Mouse (Mus musculus) kidney, postnatal 36 days (tissue): Measurements from ENCODE around the gene Shisa2.
"Not testable (repeated sequence)": the region's sequence is repeated elsewhere in the genome, so short reads cannot be mapped to it uniquely, and the experiment has no call there.

Source experiments
- DNase-seq, 2 experiments: peaks; one replicate each; pipeline ENCODE4 v3.0.0; 2021 to 2022; ENCODE audit warnings: mixed read lengths in 2 of 2

Shisa2 gene

GRCm38 (mm10) chr14:59625158-59625805, at the start of gene Shisa2:
TSS of gene Shisa2 (plus strand) at chr14:59625308.
- DNase-seq: peak; percentile 60 to 80

DNA sequence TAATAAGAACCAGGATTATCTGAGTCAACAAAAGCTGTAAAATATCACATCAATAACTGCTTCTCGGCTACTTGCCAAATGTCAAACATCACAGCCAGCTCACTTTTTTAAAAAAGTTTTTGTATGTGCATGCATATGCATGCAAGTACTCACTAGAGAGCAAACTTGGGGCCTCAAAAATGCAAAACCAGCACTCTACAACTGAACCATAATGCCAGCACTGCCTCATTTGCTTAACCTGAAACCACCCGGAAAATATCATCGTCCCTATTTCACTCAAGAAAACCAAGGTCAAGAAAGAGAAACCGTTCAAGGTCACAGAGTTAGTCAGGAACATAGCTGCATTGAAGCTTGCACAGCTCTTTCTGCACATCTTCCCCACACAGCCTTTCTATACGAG, 48.7 kb upstream of the Shisa2 start:
- DNase-seq: no peak

GRCm38 (mm10) chr14:59590614-59591013, 34.5 kb upstream of the Shisa2 start:
- DNase-seq: peak; percentile 18 to 63

- no peak for DNase-seq
These were observed 33.2 kb upstream of the Shisa2 start for GRCm38 (mm10) chr14:59591901-59592300.

DNA sequence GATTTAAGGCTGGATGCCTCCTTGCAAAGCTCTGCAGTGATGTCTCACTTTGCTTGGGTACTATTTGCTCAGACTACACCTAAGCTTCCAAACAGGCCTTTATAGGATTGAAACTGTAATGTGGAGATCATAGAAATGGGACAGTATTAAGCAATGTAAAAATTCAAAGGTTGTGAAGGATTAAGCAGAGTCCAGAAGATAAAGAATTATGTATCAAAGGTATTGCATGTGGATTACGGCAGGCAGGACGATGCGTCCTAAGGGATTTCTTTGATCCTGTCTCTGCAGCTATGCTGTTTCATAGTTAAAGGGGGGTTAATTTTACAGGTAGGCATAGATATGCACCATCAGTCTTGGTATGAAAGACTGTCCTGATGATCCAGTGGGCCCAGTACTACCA, 32.5 kb upstream of the Shisa2 start:
- DNase-seq: no peak

GRCm38 (mm10) chr14:59594988-59595387, 30.1 kb upstream of the Shisa2 start:
- DNase-seq: no peak

DNA sequence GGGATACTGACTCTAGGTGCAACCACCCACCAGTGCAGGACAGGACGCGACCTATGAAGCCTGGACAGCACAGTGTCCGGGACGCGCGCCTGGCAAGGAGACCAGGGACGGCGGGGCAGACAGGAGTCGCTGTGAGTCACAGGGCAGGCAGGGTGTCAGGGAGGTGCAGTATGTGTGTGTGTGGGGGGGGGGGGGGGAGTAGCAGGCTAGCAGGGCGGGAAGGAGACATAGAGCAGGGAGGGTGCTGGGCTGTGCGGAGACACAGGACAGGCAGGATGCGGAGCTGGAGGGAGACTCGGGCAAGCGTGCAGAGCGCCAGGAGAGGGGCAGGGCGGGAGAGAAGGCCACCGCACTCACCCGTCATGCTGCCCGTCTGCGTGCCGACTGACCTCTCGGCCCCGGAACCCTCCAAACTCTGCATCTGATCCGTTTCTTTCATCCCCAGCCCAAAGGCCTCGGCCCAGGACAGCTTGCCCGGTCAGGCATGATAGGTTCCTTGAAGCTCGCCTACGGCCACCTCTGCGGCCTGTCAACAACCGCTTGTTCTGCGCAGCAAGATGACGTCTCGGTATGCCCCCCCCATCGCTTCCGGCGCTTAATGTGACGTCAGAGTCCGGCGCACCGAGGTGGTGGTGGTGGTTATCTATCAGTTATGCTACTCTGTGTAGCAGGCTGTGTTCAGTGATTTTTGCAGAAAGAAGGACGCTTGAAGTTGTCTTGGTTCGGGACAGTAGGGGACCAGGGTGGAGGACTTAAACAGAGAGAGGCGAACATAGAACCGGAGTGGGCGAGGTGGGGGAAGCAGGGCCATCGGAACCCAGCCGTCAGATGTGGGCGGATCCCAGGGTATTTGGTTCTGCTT, 27.5 kb upstream of the Shisa2 start, which contains the start of gene Cdadc1:
TSS of gene Cdadc1 (minus strand) at position 562 of the 862 bp plus-strand sequence.
- DNase-seq: peak; percentile 95 to 96

- DNase-seq: no peak
These were observed 26.9 kb upstream of the Shisa2 start for GRCm38 (mm10) chr14:59598260-59598627.

DNA sequence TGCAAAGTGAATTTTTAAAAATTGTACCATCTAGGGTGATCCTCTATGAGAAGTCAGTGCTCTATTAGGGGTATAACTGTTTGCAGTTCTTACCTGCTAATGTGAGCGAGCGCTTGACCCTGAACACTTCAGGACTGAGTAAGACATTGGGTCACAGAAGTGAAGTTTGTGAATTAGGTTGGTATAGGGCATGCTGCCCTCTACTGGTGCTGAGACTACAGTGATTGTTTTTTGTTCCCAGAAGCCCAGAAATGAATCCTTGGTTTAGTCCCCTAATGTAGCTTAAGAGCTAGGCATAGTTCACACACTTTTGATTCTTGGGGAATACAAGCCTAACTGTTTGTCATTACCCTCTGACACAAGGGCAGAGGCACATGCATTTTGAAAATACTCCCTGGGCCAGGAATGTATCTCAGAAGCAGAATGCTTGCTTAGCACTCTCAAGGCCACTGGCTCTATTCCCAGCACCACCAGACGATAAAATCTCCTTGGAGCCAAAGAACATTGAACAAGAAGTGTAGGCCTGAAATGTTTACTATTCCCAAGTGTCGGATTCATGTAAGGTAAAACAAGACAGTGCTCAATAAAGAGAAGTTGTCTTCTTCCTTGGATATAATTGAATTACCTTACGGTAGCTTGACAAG, 21.0 kb upstream of the Shisa2 start:
- peak; percentile 34 to 60 for DNase-seq

- DNase-seq: peak; percentile 65 to 91
These were observed 19.3 kb upstream of the Shisa2 start for GRCm38 (mm10) chr14:59605671-59606353.

- no peak for DNase-seq
These were observed 18.1 kb upstream of the Shisa2 start for GRCm38 (mm10) chr14:59607021-59607420.

GRCm38 (mm10) chr14:59612920-59613625, 12.0 kb upstream of the Shisa2 start:
- peak; percentile 61 to 90 for DNase-seq

- not testable (repeated sequence) for DNase-seq
These were observed 11.0 kb upstream of the Shisa2 start for GRCm38 (mm10) chr14:59614149-59614548.

DNA sequence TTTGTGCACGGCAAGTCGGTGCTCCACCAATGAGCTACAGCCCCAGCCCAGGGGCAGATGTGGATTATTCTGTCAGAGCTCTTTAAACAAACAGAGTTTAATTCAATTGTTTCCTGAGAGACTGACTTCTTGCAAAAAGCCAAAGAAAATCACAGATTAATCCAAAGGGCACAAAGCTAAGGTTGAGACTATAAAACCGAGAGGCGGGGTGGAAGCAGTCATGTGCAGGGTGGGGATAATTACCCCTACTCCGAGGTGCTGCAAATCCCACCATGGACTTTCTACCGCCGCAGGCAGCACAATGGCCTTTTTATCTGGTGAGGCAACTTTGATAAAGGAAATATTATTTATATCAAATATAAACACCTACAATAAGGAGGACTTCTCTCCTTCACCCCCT, 8.3 kb upstream of the Shisa2 start:
- DNase-seq: no peak

DNA sequence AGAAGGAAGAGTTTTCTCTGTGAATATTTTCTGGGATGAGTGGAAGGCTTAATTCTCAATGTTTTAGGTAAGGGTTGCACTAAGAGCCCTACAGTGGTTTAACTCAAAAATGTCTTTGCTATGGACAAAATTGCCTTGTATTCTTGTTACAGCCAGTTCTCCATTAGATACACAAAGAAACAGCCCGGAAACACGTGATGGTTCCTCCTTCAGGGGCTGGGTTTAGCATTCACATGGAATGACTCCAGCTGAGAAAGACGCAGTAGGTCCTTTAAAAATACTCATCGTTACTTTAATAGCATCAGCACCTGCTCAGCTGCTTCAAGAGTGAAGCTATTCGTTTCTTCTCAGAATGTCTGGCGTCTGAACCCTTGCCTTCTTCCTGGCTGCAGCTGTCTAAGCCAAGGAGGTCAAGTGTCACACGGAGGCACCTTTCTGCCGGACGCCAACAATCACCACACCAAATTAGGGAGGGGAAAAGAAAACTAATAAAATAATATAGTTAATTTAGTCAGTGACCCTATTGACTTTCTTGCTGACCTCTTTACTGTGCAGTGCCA, 702 bp upstream of the Shisa2 start:
- DNase-seq: no peak

DNA sequence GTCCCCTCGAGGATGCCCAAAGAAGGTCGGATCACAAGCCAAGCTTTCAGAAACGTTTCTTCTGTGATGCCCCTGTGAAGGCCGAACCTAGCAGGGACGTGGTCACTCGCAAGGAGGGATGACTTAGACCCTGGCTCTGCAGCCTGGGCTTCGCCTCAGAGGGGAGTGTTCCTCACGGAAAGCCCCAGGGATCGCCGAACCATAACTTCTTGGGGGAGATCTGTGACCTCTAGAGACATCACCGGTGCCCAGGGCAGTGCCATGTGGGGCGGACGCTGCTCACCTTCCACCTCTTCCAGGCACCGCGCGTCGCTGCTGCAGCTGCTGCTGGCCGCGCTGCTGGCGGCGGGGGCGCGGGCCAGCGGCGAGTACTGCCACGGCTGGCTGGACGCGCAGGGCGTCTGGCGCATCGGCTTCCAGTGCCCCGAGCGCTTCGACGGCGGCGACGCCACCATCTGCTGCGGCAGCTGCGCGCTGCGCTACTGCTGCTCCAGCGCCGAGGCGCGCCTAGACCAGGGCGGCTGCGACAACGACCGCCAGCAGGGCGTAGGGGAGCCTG, 777 bp downstream of the Shisa2 start:
- DNase-seq: peak in 1 of 2 experiments; percentile 41

DNA sequence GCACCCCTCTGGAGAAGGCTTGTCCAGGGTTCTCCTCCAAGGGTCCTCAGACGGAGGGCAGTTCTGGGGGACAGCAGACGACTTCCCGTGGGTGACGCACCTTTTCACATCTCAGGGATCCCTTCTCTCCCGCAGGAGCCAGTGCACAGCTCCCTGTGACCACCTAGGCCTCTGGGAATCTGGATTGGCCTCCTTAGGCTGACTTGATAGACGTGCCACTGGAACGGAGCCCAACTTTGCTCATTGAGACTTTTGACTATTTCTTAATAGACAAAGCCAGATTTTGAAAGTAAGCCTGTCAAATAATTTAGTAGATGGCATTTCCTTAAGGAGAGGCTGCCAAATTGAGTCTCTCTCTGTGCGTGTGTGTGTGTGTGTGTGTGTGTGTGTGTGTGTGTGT, 1.6 kb downstream of the Shisa2 start:
- peak in 1 of 2 experiments; percentile 50 for DNase-seq

DNA sequence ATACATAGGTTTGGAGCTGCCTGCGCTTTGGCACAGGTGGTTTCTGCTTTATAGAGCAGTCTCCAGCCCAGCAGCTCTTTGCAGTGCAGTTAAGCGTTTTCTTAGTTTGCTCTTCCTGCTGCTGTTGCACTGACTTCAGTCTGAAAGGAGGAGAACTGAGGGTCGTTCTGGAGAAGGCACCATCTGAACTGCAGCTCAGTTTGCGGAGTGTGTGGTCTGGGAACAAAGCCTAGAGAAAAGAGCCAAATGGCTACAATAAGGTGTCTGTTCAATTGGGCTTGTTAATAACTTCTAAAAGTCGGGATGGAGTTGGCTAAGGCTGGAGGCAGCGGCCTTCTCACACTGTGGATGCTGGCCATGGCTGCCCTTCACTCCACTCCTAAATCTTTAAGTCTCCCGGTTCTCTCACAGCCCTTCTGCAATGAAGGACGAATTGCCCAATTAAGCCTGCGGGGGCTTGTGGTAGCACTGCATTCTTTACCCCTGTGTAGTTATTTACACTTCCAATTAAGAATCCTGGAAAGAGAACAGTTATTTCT, 2.1 kb downstream of the Shisa2 start:
- no peak for DNase-seq

- no peak for DNase-seq
These were observed 2.7 kb downstream of the Shisa2 start for GRCm38 (mm10) chr14:59627823-59628222.

GRCm38 (mm10) chr14:59629308-59629707, 4.2 kb downstream of the Shisa2 start:
- no peak for DNase-seq

DNA sequence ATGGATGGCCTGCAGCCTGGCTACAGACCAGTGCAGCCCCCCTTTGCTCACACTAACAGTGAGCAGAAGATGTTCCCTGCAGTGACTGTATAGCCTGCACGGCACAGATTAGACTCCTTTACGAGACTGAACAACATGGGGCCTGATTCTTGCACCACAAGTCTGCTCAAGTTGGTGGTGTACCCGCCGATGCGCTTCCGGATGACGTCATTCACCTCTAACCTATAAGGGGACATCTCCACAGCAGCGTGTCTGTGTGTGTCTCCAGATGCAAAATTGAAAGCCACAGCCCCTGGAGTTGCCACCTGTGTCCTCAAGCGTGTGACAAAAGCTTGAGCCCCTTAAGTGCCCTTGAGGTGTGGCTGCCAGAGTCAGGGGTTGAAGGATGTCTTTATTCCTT, 5.0 kb downstream of the Shisa2 start:
- no peak for DNase-seq
